Mouse (Mus musculus) spleen, adult 2 months (tissue): ENCODE measurements around the gene Nkain2. TPM values are rescaled to one million over a fixed set of nuclear protein-coding genes. Genes with fewer than 3 reads are reported as not detected.

Source experiments
- DNase-seq, 2 experiments: peaks; one replicate each; pipeline versions ENCODE4 v3.0.0 to v3.0.0-alpha.2; 2012 to 2021; ENCODE audit warnings: low spot score in 2 of 2, low read depth in 1 of 2
- H3K27ac ChIP-seq: fragments of 200-500 bp; 2 replicates; pipeline ENCODE4 v1.5.1; 2012; ENCODE audit warnings: low read length, inconsistent platforms; ENCODE audit not compliant: insufficient read depth
- H3K27me3 ChIP-seq: fragments of 200-500 bp; 2 replicates; pipeline ENCODE4 v1.6.1; 2012; ENCODE audit warnings: mild to moderate bottlenecking, moderate library complexity, low read length, inconsistent platforms; ENCODE audit not compliant: control insufficient read depth, insufficient read depth
- H3K36me3 ChIP-seq: fragments of 200-500 bp; 2 replicates; pipeline ENCODE4 v1.6.1; 2012; ENCODE audit warnings: mild to moderate bottlenecking, low read length, inconsistent platforms; ENCODE audit not compliant: control insufficient read depth, insufficient read depth
- H3K4me1 ChIP-seq: fragments of 200-500 bp; 2 replicates; pipeline ENCODE4 v1.6.1; 2011; ENCODE audit warnings: inconsistent platforms; ENCODE audit not compliant: control insufficient read depth, insufficient read depth, insufficient read length
- H3K4me3 ChIP-seq: fragments of 200-500 bp; 2 replicates; pipeline ENCODE4 v1.5.1; 2011; ENCODE audit warnings: mild to moderate bottlenecking, inconsistent platforms; ENCODE audit not compliant: insufficient read depth, insufficient read length; ENCODE audit errors: extremely low read depth
- CTCF ChIP-seq: fragments of 200-500 bp; IDR thresholded peaks from 2 replicates; pipeline ENCODE4 v1.5.1; 2011; ENCODE audit warnings: mild to moderate bottlenecking, inconsistent platforms; ENCODE audit not compliant: insufficient read depth, insufficient read length, insufficient replicate concordance; ENCODE audit errors: extremely low read depth
- POLR2A ChIP-seq: fragments of 200-500 bp; IDR thresholded peaks from 2 replicates; pipeline ENCODE4 v1.6.1; 2011; ENCODE audit warnings: low read depth, low read length, inconsistent platforms
- WGBS: fragments of 180-500 bp; shearing (Covaris S2); methylation state at CpG from one replicate; pipeline ENCODE4 v1.1.7; 2018; 5-methylcytosine and 5-hydroxymethylcytosine counted together
- polyA plus RNA-seq: library from polyadenylated mRNA; depleted of rRNA; stranded (reverse); fragments of >200 nt; gene quantifications from 2 replicates; pipeline ENCODE4 v1.2.3, GENCODE M21; 2012

The Nkain2 gene
- polyA plus RNA-seq, 1 experiment = 0.05 TPM

- H3K36me3 ChIP-seq = no peaks in the 10 kb centered on the region
- H3K4me3 ChIP-seq = no peak overlapping the region
- H3K27ac ChIP-seq = no peak overlapping the region
- no peaks in the 10 kb centered on the region for H3K27me3 ChIP-seq
- WGBS = 63% methylated on average over 1 of the region's 1 CpGs
- DNase-seq = no peak
- TF ChIP-seq POLR2A (no peak), CTCF (no peak)
- no peaks in the 10 kb centered on the region for H3K4me1 ChIP-seq
Observed at GRCm38 (mm10) chr10:32493600-32493999, 396.7 kb downstream of the Nkain2 start.

DNA sequence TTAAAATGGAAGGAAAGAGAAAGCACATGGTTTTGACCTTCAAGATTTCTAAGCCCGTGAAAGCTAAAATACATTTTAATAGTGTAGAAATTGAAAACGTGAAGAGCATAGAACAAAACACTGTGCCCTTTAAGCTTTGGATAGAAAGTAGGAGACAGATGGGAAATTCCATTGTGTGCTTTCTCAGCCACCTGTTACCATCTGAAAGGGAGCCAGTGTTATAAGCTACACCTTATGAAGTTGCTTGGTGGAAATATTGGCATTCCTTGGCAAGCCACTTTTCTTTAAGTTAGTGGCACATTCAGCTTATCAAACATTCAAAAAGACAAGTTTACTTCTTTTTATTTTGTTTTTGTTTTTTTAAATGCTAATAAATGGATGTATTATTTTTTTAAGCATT, 427.5 kb downstream of the Nkain2 start:
- DNase-seq = no peak
- WGBS = 74% methylated on average over 2 of the region's 2 CpGs
- no peaks in the 10 kb centered on the region for H3K36me3 ChIP-seq
- TF ChIP-seq CTCF (no peak), POLR2A (no peak)
- H3K4me3 ChIP-seq = no peak overlapping the region
- H3K27me3 ChIP-seq = no peaks in the 10 kb centered on the region
- H3K27ac ChIP-seq = no peak overlapping the region
- H3K4me1 ChIP-seq = no peaks in the 10 kb centered on the region

DNA sequence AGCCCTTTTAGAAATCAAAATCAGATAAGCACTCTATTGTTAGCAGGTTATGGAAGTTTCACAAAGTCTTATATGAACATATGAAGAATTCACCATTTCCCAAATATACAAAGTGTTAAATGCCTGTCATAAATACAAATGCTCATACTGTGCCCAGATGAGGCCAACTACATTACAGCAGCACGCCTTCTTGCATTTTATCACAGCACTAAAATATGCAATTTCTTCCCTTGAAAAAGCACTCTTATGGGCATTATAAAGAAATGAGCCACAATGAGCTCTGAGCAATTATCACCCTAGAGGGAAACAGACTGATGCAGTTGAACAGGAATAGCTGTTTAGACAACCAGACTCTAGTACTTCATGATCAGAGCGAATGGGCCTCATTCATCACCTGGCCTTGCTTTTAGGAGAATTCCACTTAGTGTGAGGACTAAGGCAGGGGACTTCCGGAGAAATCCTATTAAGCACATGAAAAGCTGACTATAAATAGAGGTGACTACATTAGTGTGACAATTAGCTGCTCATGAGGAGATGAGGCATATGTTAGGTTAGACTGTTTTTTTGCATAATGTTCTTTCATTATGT, 450.2 kb downstream of the Nkain2 start:
- TF ChIP-seq CTCF = no peak
- TF ChIP-seq POLR2A = no peak
- H3K4me3 ChIP-seq = no peak overlapping the region
- no peak overlapping the region for H3K27ac ChIP-seq
- no peaks in the 10 kb centered on the region for H3K4me1 ChIP-seq
- H3K27me3 ChIP-seq = no peaks in the 10 kb centered on the region
- DNase-seq = no peak
- WGBS = 77% methylated on average over 3 of the region's 3 CpGs
- H3K36me3 ChIP-seq = no peaks in the 10 kb centered on the region

DNA sequence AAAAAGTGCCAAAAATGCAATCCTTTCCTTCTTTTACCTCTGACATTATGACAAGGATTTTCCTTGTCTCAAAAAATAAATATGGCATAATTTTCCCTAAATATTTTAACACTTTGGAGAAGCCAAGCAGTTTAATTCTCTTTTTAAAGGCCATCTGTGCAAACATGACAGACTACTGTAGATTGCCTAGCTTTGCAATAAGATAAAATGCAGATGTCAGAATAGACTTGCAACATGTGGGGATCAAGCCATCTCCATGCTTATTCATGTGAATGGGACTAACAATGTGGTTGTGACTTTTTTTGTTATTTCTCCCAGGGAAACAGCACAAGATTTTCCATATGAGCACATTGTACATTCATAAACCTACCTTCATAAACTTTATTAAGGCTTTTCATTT, 476.0 kb downstream of the Nkain2 start:
- TF ChIP-seq POLR2A = no peak
- no peak for TF ChIP-seq CTCF
- Histone ChIP-seq H3K36me3 (no peaks in the 10 kb centered on the region), H3K4me3 (no peak overlapping the region)

DNA sequence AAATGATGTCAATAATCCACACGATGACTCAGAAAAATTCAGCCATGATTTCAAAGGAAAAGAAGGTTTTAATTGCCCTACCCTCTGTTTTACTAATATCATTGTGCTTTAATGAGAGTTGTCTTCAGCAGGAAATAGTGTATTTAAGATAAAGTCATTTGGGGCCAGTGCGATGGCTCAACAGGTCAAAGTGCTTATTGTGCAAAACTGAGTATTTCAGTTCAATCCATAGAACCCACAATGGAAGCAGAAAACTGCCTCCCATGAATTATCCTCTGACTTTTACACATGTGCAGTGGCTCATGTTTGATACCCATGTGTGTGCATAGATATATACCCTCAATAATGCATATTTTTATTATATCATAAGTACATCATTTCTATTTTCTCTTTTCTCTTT, 478.9 kb downstream of the Nkain2 start:
- TF ChIP-seq POLR2A (no peak), CTCF (no peak)
- DNase-seq = no peak

More for the DNA sequence above, 476.0 kb downstream of the Nkain2 start:
- Histone ChIP-seq H3K4me1 (no peaks in the 10 kb centered on the region), H3K27ac (no peak overlapping the region), H3K27me3 (no peaks in the 10 kb centered on the region)
- DNase-seq = no peak

GRCm38 (mm10) chr10:32400961-32401360, 489.3 kb downstream of the Nkain2 start:
- no peak for TF ChIP-seq CTCF
- TF ChIP-seq POLR2A = no peak
- Histone ChIP-seq H3K4me3 (no peak overlapping the region), H3K27ac (no peak overlapping the region), H3K36me3 (no peaks in the 10 kb centered on the region), H3K4me1 (no peaks in the 10 kb centered on the region), H3K27me3 (no peaks in the 10 kb centered on the region)
- WGBS = 71% methylated on average over 1 of the region's 1 CpGs
- no peak for DNase-seq

More for the DNA sequence above, 478.9 kb downstream of the Nkain2 start:
- Histone ChIP-seq H3K4me1 (no peaks in the 10 kb centered on the region), H3K4me3 (no peak overlapping the region; the same call in 1 of the 2 replicates), H3K27me3 (no peaks in the 10 kb centered on the region), H3K27ac (no peak overlapping the region), H3K36me3 (no peaks in the 10 kb centered on the region)
- 85% methylated on average over 2 of the region's 2 CpGs for WGBS

GRCm38 (mm10) chr10:32393859-32394521, 496.3 kb downstream of the Nkain2 start:
- Histone ChIP-seq H3K27ac (no peak overlapping the region), H3K36me3 (no peaks in the 10 kb centered on the region), H3K4me1 (no peaks in the 10 kb centered on the region), H3K4me3 (no peak overlapping the region), H3K27me3 (no peaks in the 10 kb centered on the region)
- WGBS = 71% methylated on average over 1 of the region's 1 CpGs
- DNase-seq = no peak
- TF ChIP-seq CTCF = no peak
- TF ChIP-seq POLR2A = no peak
